Comparison of ENCODE assay signal across 8 mouse cellular contexts in the genomic region with DNA sequence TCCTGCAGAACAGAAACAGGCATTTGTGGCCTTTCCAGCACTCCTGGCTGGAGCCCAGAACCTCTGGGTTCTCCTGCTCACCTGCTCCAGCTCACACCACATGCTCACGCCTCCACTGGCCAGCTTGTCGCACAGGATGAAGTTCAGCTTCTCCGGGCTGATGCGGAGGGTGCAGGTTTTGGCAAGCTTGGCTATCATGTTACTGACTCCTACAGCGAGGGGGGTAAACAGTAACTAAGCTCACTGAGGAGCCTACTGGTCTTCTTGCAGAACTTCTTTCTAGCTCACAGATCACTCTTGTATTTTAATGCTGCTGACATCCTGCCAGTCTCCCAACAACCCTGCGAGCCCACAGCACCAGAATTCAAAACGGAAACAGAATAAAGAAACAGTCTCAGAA. TPM values are rescaled to one million over a fixed set of nuclear protein-coding genes. Genes with fewer than 3 reads are reported as not detected.
DNase-seq lines count a peak whose midpoint lies in the region; ATAC-seq and TF ChIP-seq lines count a peak whose summit lies in the region.

No protein-coding gene starts in this region.

- peaks cover 10% of the 10 kb centered on the region for H3K4me1 ChIP-seq in forebrain, embryonic 16.5 days (replicated peaks; ENCODE audit: control insufficient read depth, insufficient read depth, low read length)
- H3K4me1 ChIP-seq in liver, postnatal 0 days (ENCODE audit: insufficient read depth): 0 out of 2 replicates have a peak, but pooled peaks cover 8% of the 10 kb centered on the region
- 0 out of 2 replicates have a peak, but pooled peaks cover 2% of the 10 kb centered on the region for H3K4me1 ChIP-seq in small intestine, adult 2 months (ENCODE audit: control insufficient read depth, insufficient read depth, insufficient read length, low read length)

- H3K4me2 ChIP-seq in forebrain, embryonic 16.5 days (ENCODE audit: low read length): peak overlapping the region; percentile 64
- H3K4me2 ChIP-seq in liver, postnatal 0 days (ENCODE audit: low read depth, low read length): peak overlapping the region; percentile 75

- TF ChIP-seq EP300 in liver, postnatal 0 days (IDR thresholded peaks at IDR 0.05; ENCODE audit: low read depth): no peak

- H3K9me3 ChIP-seq in forebrain, embryonic 16.5 days (ENCODE audit: control insufficient read depth, low read length): no peaks in the 10 kb centered on the region
- no peaks in the 10 kb centered on the region for H3K9me3 ChIP-seq in liver, postnatal 0 days (ENCODE audit: low read length)

- peak overlapping the region; percentile 45 for H3K27ac ChIP-seq in forebrain, embryonic 16.5 days (ENCODE audit: low read length)
- peak overlapping the region; percentile 89 for H3K27ac ChIP-seq in liver, postnatal 0 days (ENCODE audit: low read depth)
- peak overlapping the region; percentile 36; the same call in 1 of the 2 replicates for H3K27ac ChIP-seq in small intestine, adult 2 months (ENCODE audit: insufficient read depth, low read depth, low read length)

- TF ChIP-seq CTCF in liver, postnatal 0 days (IDR thresholded peaks at IDR 0.05; ENCODE audit: low read depth): no peak
- no peak for TF ChIP-seq CTCF in small intestine, adult 2 months (IDR thresholded peaks at IDR 0.05; ENCODE audit: extremely low read depth, insufficient read length, insufficient replicate concordance, low read depth, low read length)

- H3K4me3 ChIP-seq in forebrain, embryonic 16.5 days (replicated peaks; ENCODE audit: low read length): peak overlapping the region; percentile 74
- H3K4me3 ChIP-seq in liver, postnatal 0 days (ENCODE audit: low read depth, low read length): peak overlapping the region; percentile 87
- peak overlapping the region; percentile 88 for H3K4me3 ChIP-seq in small intestine, adult 2 months (ENCODE audit: low read depth, low read length)

- H3K9ac ChIP-seq in forebrain, embryonic 16.5 days (replicated peaks; ENCODE audit: low read depth, low read length): peak overlapping the region; percentile 78
- peak overlapping the region; percentile 83 for H3K9ac ChIP-seq in liver, postnatal 0 days (replicated peaks)

- WGBS in forebrain, embryonic 16.5 days: under 1% methylated on average over 7 of the region's 7 CpGs
- WGBS in liver, postnatal 0 days (ENCODE audit: insufficient replicate concordance): 0% methylated on average over 7 of the region's 7 CpGs
- under 1% methylated on average over 7 of the region's 7 CpGs for WGBS in small intestine, adult 2 months

- no peaks in the 10 kb centered on the region for H3K36me3 ChIP-seq in forebrain, embryonic 16.5 days (ENCODE audit: control insufficient read depth, insufficient read depth)
- peaks cover 15% of the 10 kb centered on the region for H3K36me3 ChIP-seq in liver, postnatal 0 days (replicated peaks; ENCODE audit: insufficient read depth, low read length)
- peaks cover 5% of the 10 kb centered on the region for H3K36me3 ChIP-seq in small intestine, adult 2 months (ENCODE audit: control insufficient read depth, insufficient read depth, low read length)

- no peak for TF ChIP-seq POLR2A in small intestine, adult 2 months (IDR thresholded peaks at IDR 0.05; ENCODE audit: low read depth, low read length)

- no peak for DNase-seq in cerebellum, postnatal 4 days (ENCODE audit: low spot score in 2 of 2)
- DNase-seq in thymus, postnatal 14 days: peak; percentile 34
- no peak for DNase-seq in thymus, postnatal 0 days (ENCODE audit: low spot score)
- DNase-seq in kidney, adult 18-20 months: peak; percentile 71
- peak; percentile 47 for DNase-seq in liver, postnatal 0 days

- H3K27me3 ChIP-seq in forebrain, embryonic 16.5 days (replicated peaks; ENCODE audit: control insufficient read depth, insufficient read depth, low read length): no peaks in the 10 kb centered on the region
- no peaks in the 10 kb centered on the region for H3K27me3 ChIP-seq in liver, postnatal 0 days (ENCODE audit: insufficient read depth, low read length)
- no peaks in the 10 kb centered on the region for H3K27me3 ChIP-seq in small intestine, adult 2 months (ENCODE audit: control insufficient read depth, insufficient read depth, low read length)

- peak; percentile 43 for ATAC-seq in cerebellum, adult (ENCODE audit: insufficient number of reproducible peaks, low FRiP score, low TSS enrichment)
- peak; percentile 67 for ATAC-seq in forebrain, embryonic 16.5 days
- peak; percentile 65 for ATAC-seq in liver, postnatal 0 days

RNA-seq across cellular contexts. Expression of gene Hus1, which starts 0.6 kb away (rescaled TPM):
- polyA plus RNA-seq in thymus, postnatal 0 days (2015; fragmentation: Nextera tagmentation; extraction: Ambion mirVana): 9.4 and 9.5 TPM in 2 replicates
- 9.3 and 10.4 TPM in 2 replicates for polyA plus RNA-seq in forebrain, embryonic 16.5 days (2015; fragmentation: Nextera tagmentation; extraction: Ambion mirVana)
- polyA plus RNA-seq in liver, postnatal 0 days (2015; fragmentation: Nextera tagmentation; extraction: Ambion mirVana): 2.9 and 3.2 TPM in 2 replicates
- 1.7 and 1.9 TPM in 2 replicates for polyA plus RNA-seq in small intestine, adult 2 months (2012; rRNA removed)

RNA-seq across cellular contexts. Expression of gene Pkd1l1, which starts 37.4 kb away (rescaled TPM):
- polyA plus RNA-seq in thymus, postnatal 0 days (2015; fragmentation: Nextera tagmentation; extraction: Ambion mirVana): 0.01 and 0.05 TPM in 2 replicates
- polyA plus RNA-seq in forebrain, embryonic 16.5 days (2015; fragmentation: Nextera tagmentation; extraction: Ambion mirVana): 0.14 and 0.23 TPM in 2 replicates
- polyA plus RNA-seq in liver, postnatal 0 days (2015; fragmentation: Nextera tagmentation; extraction: Ambion mirVana): 0.06 TPM in 1 of 2 replicates, not detected in the other
- polyA plus RNA-seq in small intestine, adult 2 months (2012; rRNA removed): 0.01 TPM in 1 of 2 replicates, not detected in the other

RNA-seq across cellular contexts. Expression of gene Gm11992, which starts 38.0 kb away (rescaled TPM):
- polyA plus RNA-seq in thymus, postnatal 0 days (2015; fragmentation: Nextera tagmentation; extraction: Ambion mirVana): 0.31 and 0.43 TPM in 2 replicates
- polyA plus RNA-seq in forebrain, embryonic 16.5 days (2015; fragmentation: Nextera tagmentation; extraction: Ambion mirVana): 0.75 and 1.3 TPM in 2 replicates
- polyA plus RNA-seq in liver, postnatal 0 days (2015; fragmentation: Nextera tagmentation; extraction: Ambion mirVana): 0.11 and 0.14 TPM in 2 replicates
- 0.88 and 1.3 TPM in 2 replicates for polyA plus RNA-seq in small intestine, adult 2 months (2012; rRNA removed)

RNA-seq across cellular contexts. Expression of gene Sun3, which starts 38.4 kb away (rescaled TPM):
- 0.20 TPM in 1 of 2 replicates, not detected in the other for polyA plus RNA-seq in thymus, postnatal 0 days (2015; fragmentation: Nextera tagmentation; extraction: Ambion mirVana)
- 0.24 TPM in 1 of 2 replicates, not detected in the other for polyA plus RNA-seq in forebrain, embryonic 16.5 days (2015; fragmentation: Nextera tagmentation; extraction: Ambion mirVana)
- polyA plus RNA-seq in liver, postnatal 0 days (2015; fragmentation: Nextera tagmentation; extraction: Ambion mirVana): 0.15 TPM in 1 of 2 replicates, not detected in the other
- polyA plus RNA-seq in small intestine, adult 2 months (2012; rRNA removed): 0.10 TPM in 1 of 2 replicates, not detected in the other

Comparison
In these comparisons a context has a peak if more than half of its experiments do, and no peak if none do; other contexts are left out.
1. DNase-seq: peak in thymus, postnatal 14 days (single experiment), kidney, adult 18-20 months (single experiment) and liver, postnatal 0 days (single experiment); none in cerebellum, postnatal 4 days (0 of 2) and thymus, postnatal 0 days (single experiment).
2. H3K27ac ChIP-seq: peak in every context shown above with its lines; median percentile 89 in liver, postnatal 0 days; 45 in forebrain, embryonic 16.5 days; 36 in small intestine, adult 2 months.
3. Peak in every context shown above with its lines, with median percentiles within 50 percentile points of each other: ATAC-seq and H3K4me3 ChIP-seq.